In genomic region chr6:38125462-38125861, GRCm38 (mm10) we compare ENCODE assay signal across 26 mouse cellular contexts. TPM values are rescaled to one million over a fixed set of nuclear protein-coding genes. Genes with fewer than 3 reads are reported as not detected.
"Had no signal": no experiment of that assay in that cellular context is flagged by ENCODE, and none has a peak within 500 bp of the region (broad histone marks: within the 10 kb centered on the region; RNA-seq: fewer than 3 reads in every experiment).

No protein-coding gene starts in this region.

- H3K27ac ChIP-seq: gastrocnemius, adult 2 months; heart, embryonic 10.5 days; hindbrain, embryonic 10.5 days; hindbrain, embryonic 12.5 days; hindbrain, embryonic 14.5 days; intestine, embryonic 15.5 days; layer of hippocampus, adult 2 months; left cerebral cortex, adult 2 months; limb, embryonic 10.5 days; liver, embryonic 13.5 days; liver, embryonic 15.5 days had no signal

- DNase-seq: forebrain, postnatal 0 days; gastrocnemius, adult 2 months; gastrocnemius, postnatal 10 days; gastrocnemius, postnatal 25 days; heart, adult 18-20 months; heart, postnatal 10 days; heart, postnatal 4 days; liver; liver, embryonic 13.5 days; liver, postnatal 0 days had no signal

- H3K27me3 ChIP-seq: heart, embryonic 12.5 days; hindbrain, embryonic 12.5 days; intestine, embryonic 15.5 days; limb, embryonic 12.5 days; liver, embryonic 13.5 days; liver, embryonic 15.5 days had no signal

- ATAC-seq: forebrain, postnatal 0 days; hindbrain, embryonic 16.5 days; inflammation-experienced regulatory T-cells, adult 6 months; intestine, embryonic 15.5 days; intestine, postnatal 0 days; liver, postnatal 0 days had no signal

- H3K4me1 ChIP-seq: intestine, embryonic 15.5 days; liver, embryonic 15.5 days had no signal

- H3K36me3 ChIP-seq: intestine, embryonic 15.5 days; liver, embryonic 13.5 days; liver, embryonic 15.5 days had no signal

- H3K4me2 ChIP-seq: heart, embryonic 12.5 days; hindbrain, embryonic 12.5 days; hindbrain, embryonic 14.5 days; intestine, embryonic 15.5 days; limb, embryonic 12.5 days; liver, embryonic 11.5 days; liver, embryonic 13.5 days; liver, embryonic 15.5 days had no signal

- H3K9me3 ChIP-seq: heart, embryonic 12.5 days; hindbrain, embryonic 12.5 days; intestine, embryonic 15.5 days; limb, embryonic 10.5 days; liver, embryonic 13.5 days; liver, embryonic 15.5 days had no signal

- H3K9ac ChIP-seq: forebrain, postnatal 0 days; heart, embryonic 12.5 days; hindbrain, embryonic 12.5 days; hindbrain, embryonic 14.5 days; intestine, embryonic 15.5 days; limb, embryonic 12.5 days; liver, embryonic 13.5 days; liver, embryonic 15.5 days; liver, postnatal 0 days had no signal

- H3K4me3 ChIP-seq: gastrocnemius, adult 2 months; heart, embryonic 10.5 days; heart, embryonic 12.5 days; hindbrain, embryonic 10.5 days; hindbrain, embryonic 12.5 days; intestine, embryonic 15.5 days; layer of hippocampus, adult 2 months; left cerebral cortex, adult 2 months; limb, embryonic 10.5 days; limb, embryonic 12.5 days; liver, embryonic 13.5 days; liver, embryonic 15.5 days had no signal

RNA-seq across cellular contexts. Expression of gene Atp6v0a4, which starts 1.1 kb away (rescaled TPM):
- polyA plus RNA-seq: heart, embryonic 10.5 days; hindbrain, embryonic 10.5 days; inflammation-experienced regulatory T-cells, adult 6 months; limb, embryonic 10.5 days; limb, embryonic 12.5 days had no signal

RNA-seq across cellular contexts. Expression of gene Tmem213, which starts 16.4 kb away (rescaled TPM):
- polyA plus RNA-seq: forebrain, postnatal 0 days; heart, embryonic 10.5 days; heart, embryonic 12.5 days; heart, embryonic 14.5 days; hindbrain, embryonic 10.5 days; hindbrain, embryonic 12.5 days; hindbrain, embryonic 14.5 days; hindbrain, embryonic 16.5 days; inflammation-experienced regulatory T-cells, adult 6 months; intestine, embryonic 15.5 days; intestine, postnatal 0 days; limb, embryonic 10.5 days; liver, embryonic 11.5 days; liver, embryonic 13.5 days; liver, embryonic 15.5 days; liver, postnatal 0 days had no signal
